Mouse (Mus musculus) ES-E14 (cell line): Measurements from ENCODE around the gene Cecr2. TPM values are rescaled to one million over a fixed set of nuclear protein-coding genes. Genes with fewer than 3 reads are reported as not detected.

Experiments used
- DNase-seq: peaks from one replicate; pipeline ENCODE4 v3.0.0-alpha.2; 2013; ENCODE audit warnings: low read depth, low spot score
- H3K27ac ChIP-seq: 2 replicates; pipeline ENCODE4 v1.5.1; 2012; ENCODE audit warnings: low read depth, mild to moderate bottlenecking, low read length, moderate library complexity, mixed read lengths; ENCODE audit not compliant: poor library complexity, insufficient read depth, severe bottlenecking
- H3K36me3 ChIP-seq: 2 replicates; pipeline ENCODE4 v1.6.1; 2012; ENCODE audit warnings: mild to moderate bottlenecking, low read length, moderate library complexity, mixed read lengths; ENCODE audit not compliant: control insufficient read depth, poor library complexity, insufficient read depth, severe bottlenecking
- H3K4me1 ChIP-seq, 2 experiments: fragments of 150-350 bp in 1 of 2; sonication (generic) in 1 of 2; 2 replicates each; pipeline ENCODE4 v1.6.1; 2012; ENCODE audit warnings: low read length in 2 of 2, mild to moderate bottlenecking in 1 of 2, mixed read lengths in 1 of 2; ENCODE audit not compliant: control insufficient read depth in 2 of 2, insufficient read depth in 2 of 2, poor library complexity in 1 of 2
- H3K4me3 ChIP-seq, 2 experiments: fragments of 150-350 bp in 1 of 2; sonication (generic) in 1 of 2; 2 replicates each; pipeline ENCODE4 v1.5.1; 2012; ENCODE audit warnings: low read length in 2 of 2, low read depth in 1 of 2, mild to moderate bottlenecking in 1 of 2, mixed read lengths in 1 of 2; ENCODE audit not compliant: insufficient read depth in 1 of 2, poor library complexity in 1 of 2, severe bottlenecking in 1 of 2
- H3K9ac ChIP-seq: 2 replicates; pipeline ENCODE4 v1.6.1; 2012; ENCODE audit warnings: low read depth, mild to moderate bottlenecking, low read length, mixed read lengths; ENCODE audit not compliant: poor library complexity, insufficient read depth, severe bottlenecking
- H3K9me3 ChIP-seq: fragments of 150-350 bp; sonication (generic); 2 replicates; pipeline ENCODE4 v1.6.1; 2012; ENCODE audit warnings: low read depth, mild to moderate bottlenecking, low read length; ENCODE audit not compliant: control insufficient read depth, insufficient read depth
- CHD2 ChIP-seq: IDR thresholded peaks from 2 replicates; pipeline ENCODE4 v1.6.1; 2014; ENCODE audit warnings: mild to moderate bottlenecking, low read depth, low read length, inconsistent platforms
- HCFC1 ChIP-seq: IDR thresholded peaks from 2 replicates; pipeline ENCODE4 v1.6.1; 2012; ENCODE audit warnings: low read length, inconsistent platforms, borderline replicate concordance; ENCODE audit not compliant: insufficient read depth
- MAFK ChIP-seq: IDR thresholded peaks from 2 replicates; pipeline ENCODE4 v1.6.1; 2014; ENCODE audit warnings: mild to moderate bottlenecking, low read depth, low read length, inconsistent platforms; ENCODE audit not compliant: insufficient read depth
- ZC3H11A ChIP-seq: IDR thresholded peaks from 2 replicates; pipeline ENCODE4 v1.6.1; 2012; ENCODE audit warnings: low read depth, mild to moderate bottlenecking, inconsistent platforms, low read length, borderline replicate concordance
- ZNF384 ChIP-seq: IDR thresholded peaks from 2 replicates; pipeline ENCODE4 v1.6.1; 2012; ENCODE audit warnings: low read depth, low read length, inconsistent platforms
- in situ Hi-C, 2 experiments: fragments of 600-800 bp; cut with MboI; formaldehyde crosslinking; loops; one replicate each; pipeline ENCODE4 v1.15.1; 2025; ENCODE audit warnings: low sequenced_read_pairs in 2 of 2, inconsistent platforms in 1 of 2; ENCODE audit not compliant: unreplicated experiment in 2 of 2
- total RNA-seq: library from RNA; depleted of rRNA; stranded (reverse); fragments of 300-350 nt; gene quantifications from 2 replicates; pipeline ENCODE4 v1.2.3, GENCODE M21; 2012

Cecr2 gene
- total RNA-seq, 1 experiment = 26.5 TPM

- Histone ChIP-seq H3K9me3 (no peaks in the 10 kb centered on the region), H3K27ac (no peak overlapping the region), H3K9ac (no peak overlapping the region), H3K4me1 (no peaks in the 10 kb centered on the region), H3K4me3 (no peak overlapping the region), H3K36me3 (peaks cover 70% of the 10 kb centered on the region)
- no peak for DNase-seq
- TF ChIP-seq MAFK (no peak), ZC3H11A (no peak), CHD2 (no peak), ZNF384 (no peak), HCFC1 (no peak)
- in situ Hi-C loops = no loop called here
These were observed 129.9 kb downstream of the Cecr2 start for GRCm38 (mm10) chr6:120796111-120796510.

GRCm38 (mm10) chr6:120798019-120798418 is 131.8 kb downstream of the Cecr2 start:
- Histone ChIP-seq H3K9ac (no peak overlapping the region), H3K9me3 (no peaks in the 10 kb centered on the region), H3K4me1 (no peaks in the 10 kb centered on the region), H3K36me3 (peaks cover 71% of the 10 kb centered on the region), H3K4me3 (no peak overlapping the region), H3K27ac (no peak overlapping the region)
- no peak for TF ChIP-seq HCFC1
- TF ChIP-seq MAFK = no peak
- in situ Hi-C loops = no loop called here
- no peak for DNase-seq

GRCm38 (mm10) chr6:120798905-120799304 is 132.7 kb downstream of the Cecr2 start:
- TF ChIP-seq ZC3H11A (no peak), HCFC1 (no peak), ZNF384 (no peak), MAFK (no peak), CHD2 (no peak)
- Histone ChIP-seq H3K4me3 (no peak overlapping the region), H3K9me3 (no peaks in the 10 kb centered on the region), H3K4me1 (no peaks in the 10 kb centered on the region), H3K9ac (no peak overlapping the region), H3K36me3 (peaks cover 73% of the 10 kb centered on the region), H3K27ac (no peak overlapping the region)
- DNase-seq = no peak
- in situ Hi-C loops = no loop called here

- Histone ChIP-seq H3K9ac (no peak overlapping the region), H3K4me1 (no peaks in the 10 kb centered on the region), H3K36me3 (peaks cover 75% of the 10 kb centered on the region), H3K27ac (no peak overlapping the region), H3K4me3 (no peak overlapping the region), H3K9me3 (no peaks in the 10 kb centered on the region)
- in situ Hi-C loops = no loop called here
- TF ChIP-seq ZNF384 (no peak), HCFC1 (no peak), MAFK (no peak), ZC3H11A (no peak), CHD2 (no peak)
- DNase-seq = no peak
These were observed 133.4 kb downstream of the Cecr2 start for GRCm38 (mm10) chr6:120799581-120800041.

- TF ChIP-seq ZC3H11A (no peak), CHD2 (no peak), MAFK (no peak), ZNF384 (no peak), HCFC1 (no peak)
- H3K36me3 ChIP-seq = peaks cover 38% of the 10 kb centered on the region
- no peaks in the 10 kb centered on the region for H3K4me1 ChIP-seq
- H3K9ac ChIP-seq = no peak overlapping the region
- DNase-seq = no peak
- in situ Hi-C loops = no loop called here
- H3K9me3 ChIP-seq = no peaks in the 10 kb centered on the region
- H3K27ac ChIP-seq = no peak overlapping the region
- no peak overlapping the region for H3K4me3 ChIP-seq
These were observed 141.0 kb downstream of the Cecr2 start for GRCm38 (mm10) chr6:120806999-120807737.
